Mouse (Mus musculus) naive thymus-derived CD4-positive, alpha-beta T cell, adult 2 months (primary cell): Measurements from ENCODE around the gene Asl.

Experiments
- DNase-seq: peaks from one replicate; pipeline ENCODE4 v3.0.0-alpha.2; 2011; ENCODE audit warnings: low read depth

The Asl gene

GRCm38 (mm10) chr5:130003229-130003628 lies 25.8 kb downstream of the Asl start:
- no peak for DNase-seq

- peak; percentile 66 for DNase-seq
Observed at GRCm38 (mm10) chr5:130002301-130003146, 26.5 kb downstream of the Asl start, which contains the start of gene Gusb. Gusb (minus strand) TSS chr5:130003049.

- DNase-seq: no peak
Observed at GRCm38 (mm10) chr5:130001356-130001987, 27.6 kb downstream of the Asl start.

- no peak for DNase-seq
Observed at GRCm38 (mm10) chr5:130000735-130001134, 28.3 kb downstream of the Asl start.

GRCm38 (mm10) chr5:129999097-129999496 lies 29.9 kb downstream of the Asl start:
- peak; percentile 82 for DNase-seq

GRCm38 (mm10) chr5:129997700-129998099 lies 31.3 kb downstream of the Asl start:
- DNase-seq: no peak

GRCm38 (mm10) chr5:129994989-129995388 lies 34.1 kb downstream of the Asl start:
- DNase-seq: no peak

- DNase-seq: no peak
Observed at GRCm38 (mm10) chr5:129993374-129993773, 35.7 kb downstream of the Asl start.

GRCm38 (mm10) chr5:129991898-129992297 lies 37.1 kb downstream of the Asl start:
- no peak for DNase-seq

- DNase-seq: no peak
Observed at GRCm38 (mm10) chr5:129989376-129989775, 39.7 kb downstream of the Asl start.

- DNase-seq: no peak
Observed at GRCm38 (mm10) chr5:129980216-129980615, 48.8 kb downstream of the Asl start.

- DNase-seq: no peak
Observed at GRCm38 (mm10) chr5:129978608-129979007, 50.4 kb downstream of the Asl start.

- DNase-seq: no peak
Observed at GRCm38 (mm10) chr5:129977768-129978167, 51.3 kb downstream of the Asl start.

GRCm38 (mm10) chr5:129974866-129975311 lies 54.2 kb downstream of the Asl start:
- DNase-seq: no peak

GRCm38 (mm10) chr5:129974354-129974753 lies 54.7 kb downstream of the Asl start:
- no peak for DNase-seq

GRCm38 (mm10) chr5:129971491-129971890 lies 57.6 kb downstream of the Asl start:
- DNase-seq: no peak

GRCm38 (mm10) chr5:129968417-129968816 lies 60.6 kb downstream of the Asl start:
- DNase-seq: no peak

GRCm38 (mm10) chr5:129966448-129966847 lies 62.6 kb downstream of the Asl start:
- DNase-seq: no peak

GRCm38 (mm10) chr5:129963224-129963623 lies 65.8 kb downstream of the Asl start:
- DNase-seq: no peak
